Mouse (Mus musculus): Measurements from ENCODE around the gene Rdh5. TPM values are rescaled to one million over a fixed set of nuclear protein-coding genes. Genes with fewer than 3 reads are reported as not detected.

The Rdh5 gene
- total RNA-seq, 2 experiments from 2014 or later = 8.2 to 12.5 TPM

GRCm38 (mm10) chr10:128904812-128905211 lies 17.9 kb downstream of the Rdh5 start:
- no peak for DNase-seq

GRCm38 (mm10) chr10:128902409-128902988 lies 20.2 kb downstream of the Rdh5 start:
- DNase-seq = no peak

DNA sequence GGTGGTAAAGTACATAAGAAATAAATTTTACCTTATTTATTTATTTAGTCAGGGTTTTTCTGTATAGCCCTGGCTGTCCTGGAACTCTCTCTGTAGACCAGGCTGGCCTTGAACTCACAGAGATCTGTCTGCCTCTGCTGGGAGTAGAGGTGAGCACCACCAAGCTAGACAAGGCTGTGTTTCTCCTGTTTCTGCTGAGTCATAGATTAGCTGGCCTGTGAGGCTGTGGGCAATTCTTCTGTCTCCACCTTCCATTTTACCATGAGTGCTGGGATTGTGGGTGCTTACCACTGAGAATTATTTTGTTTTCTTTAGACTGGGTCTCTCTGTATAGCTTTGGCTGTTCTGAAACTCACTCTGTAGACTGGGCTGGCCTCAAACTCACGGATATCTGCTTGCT lies 21.3 kb downstream of the Rdh5 start:
- DNase-seq = no peak

GRCm38 (mm10) chr10:128900698-128901097 lies 22.0 kb downstream of the Rdh5 start, which contains the start of gene Cd63:
Cd63 (plus strand) TSS chr10:128900989.
- DNase-seq = no peak

DNA sequence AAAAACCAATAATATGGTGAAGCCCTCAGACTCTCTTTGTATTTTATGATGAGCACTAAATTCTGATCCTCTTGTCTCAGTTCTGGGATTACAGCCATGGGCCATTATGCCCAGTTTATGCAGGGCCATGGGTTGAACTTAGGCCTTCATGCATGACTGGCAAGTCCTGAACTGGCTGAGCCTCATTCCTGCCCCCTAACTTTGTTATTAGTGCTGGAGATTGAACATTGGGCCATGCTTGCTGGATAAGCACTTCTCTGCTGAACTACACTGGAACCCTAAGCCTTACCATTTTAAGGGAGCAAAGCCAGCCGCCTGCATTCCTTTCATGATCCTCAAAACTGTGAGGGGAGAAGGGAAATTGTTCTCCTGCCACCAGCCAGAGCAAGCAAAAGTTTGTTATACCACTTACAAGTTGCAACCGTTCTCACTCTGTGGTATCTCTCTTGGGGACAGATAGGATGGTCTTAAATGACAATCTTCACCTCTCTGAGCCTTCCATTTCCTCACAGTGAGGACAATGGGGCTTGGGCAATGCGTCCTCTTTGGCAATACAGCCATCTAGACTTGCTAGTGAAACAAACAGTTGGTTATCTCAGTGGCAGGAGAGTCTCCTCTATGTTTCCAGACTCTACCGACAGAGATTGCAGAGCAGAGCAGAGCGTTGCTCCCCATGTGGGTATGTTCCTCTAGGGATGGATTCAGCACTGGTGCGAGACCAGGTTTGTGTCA lies 22.8 kb downstream of the Rdh5 start:
- no peak for DNase-seq

GRCm38 (mm10) chr10:128897501-128897900 lies 25.2 kb downstream of the Rdh5 start:
- DNase-seq = no peak

DNA sequence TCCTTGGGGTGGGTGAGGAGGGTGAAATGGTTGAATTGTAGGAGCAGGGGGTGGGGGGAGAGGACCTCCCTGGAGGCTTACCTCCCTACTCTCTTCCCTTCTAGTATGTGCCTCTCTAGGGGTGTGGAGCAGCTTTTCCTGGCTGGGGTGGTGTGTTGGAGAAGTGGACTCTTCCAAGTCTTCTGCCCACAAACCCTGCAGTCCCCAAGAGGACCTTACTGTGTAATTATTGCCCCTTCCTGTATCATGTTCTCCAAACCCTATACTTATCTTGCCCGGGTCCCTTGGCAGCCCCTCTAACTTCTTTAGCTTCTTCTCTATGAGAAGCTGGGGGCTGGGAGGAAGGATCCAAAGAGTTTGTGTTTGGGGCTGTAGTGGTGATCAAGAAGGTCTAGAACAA lies 25.9 kb downstream of the Rdh5 start:
- DNase-seq = no peak

- DNase-seq = no peak
These were observed 26.6 kb downstream of the Rdh5 start for GRCm38 (mm10) chr10:128895952-128896693.

DNA sequence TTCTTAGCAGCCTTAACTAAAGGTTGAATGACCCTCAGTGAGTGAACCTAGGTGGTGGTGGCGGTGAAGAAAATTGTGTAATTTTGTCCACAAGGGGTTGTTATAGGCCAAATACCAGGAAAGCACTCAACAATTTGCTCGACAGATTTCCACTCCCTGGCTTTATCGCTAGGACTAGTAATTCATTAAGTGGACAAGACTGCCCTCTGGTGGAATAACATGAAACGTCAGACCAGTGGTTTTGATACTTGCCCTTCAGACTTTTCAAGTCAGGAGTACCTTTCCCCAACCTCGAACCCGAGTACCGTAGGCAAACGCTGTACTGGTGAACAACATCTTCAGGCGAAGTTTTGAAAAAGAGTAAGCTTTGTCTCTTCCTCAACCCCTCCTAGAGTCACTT lies 27.3 kb downstream of the Rdh5 start:
- DNase-seq = peak; percentile 66

DNA sequence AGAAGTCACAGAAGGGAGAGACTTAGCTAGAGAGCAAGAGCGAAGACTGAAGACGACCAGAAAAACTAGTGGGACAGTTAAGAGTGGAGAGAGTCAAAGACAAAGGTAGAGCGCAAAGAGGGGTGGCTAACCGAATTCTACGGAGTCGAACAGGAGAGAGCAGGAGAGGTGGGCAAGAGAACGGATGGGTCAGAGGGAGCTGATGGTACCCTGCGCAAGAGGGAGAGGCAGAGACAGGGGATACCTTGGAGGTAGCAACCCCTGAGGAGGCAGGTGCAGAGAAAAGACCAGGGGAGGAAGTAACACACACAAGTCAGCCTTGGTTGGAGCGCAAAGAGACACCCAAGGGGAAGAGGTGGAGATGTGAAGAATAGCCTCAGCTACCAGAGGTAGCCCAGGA lies 30.4 kb downstream of the Rdh5 start:
- DNase-seq = no peak

- DNase-seq = peak; percentile 59
These were observed 31.2 kb downstream of the Rdh5 start, which contains the start of gene Gdf11 for GRCm38 (mm10) chr10:128891296-128892094. Gdf11 (minus strand) TSS chr10:128891718.

GRCm38 (mm10) chr10:128890383-128891295 lies 32.0 kb downstream of the Rdh5 start:
- DNase-seq = no peak

DNA sequence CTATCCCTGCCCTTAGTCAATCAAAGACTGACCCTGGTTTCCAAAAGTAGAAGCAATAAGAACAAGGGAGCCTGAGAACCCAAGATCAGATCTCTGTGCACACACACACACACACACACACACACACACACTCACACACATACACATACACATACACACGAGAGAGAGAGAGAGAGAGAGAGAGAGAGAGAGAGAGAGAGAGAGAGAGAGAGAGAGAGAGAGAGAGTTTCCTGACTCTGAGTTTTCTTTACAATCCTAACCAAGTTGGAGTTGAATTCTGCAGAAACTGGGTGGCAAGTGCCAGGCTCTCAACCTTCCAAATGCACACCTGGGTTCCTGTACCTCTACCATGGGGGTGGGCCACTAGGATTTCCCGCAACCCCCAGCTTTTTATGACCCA lies 32.8 kb downstream of the Rdh5 start:
- no peak for DNase-seq

DNA sequence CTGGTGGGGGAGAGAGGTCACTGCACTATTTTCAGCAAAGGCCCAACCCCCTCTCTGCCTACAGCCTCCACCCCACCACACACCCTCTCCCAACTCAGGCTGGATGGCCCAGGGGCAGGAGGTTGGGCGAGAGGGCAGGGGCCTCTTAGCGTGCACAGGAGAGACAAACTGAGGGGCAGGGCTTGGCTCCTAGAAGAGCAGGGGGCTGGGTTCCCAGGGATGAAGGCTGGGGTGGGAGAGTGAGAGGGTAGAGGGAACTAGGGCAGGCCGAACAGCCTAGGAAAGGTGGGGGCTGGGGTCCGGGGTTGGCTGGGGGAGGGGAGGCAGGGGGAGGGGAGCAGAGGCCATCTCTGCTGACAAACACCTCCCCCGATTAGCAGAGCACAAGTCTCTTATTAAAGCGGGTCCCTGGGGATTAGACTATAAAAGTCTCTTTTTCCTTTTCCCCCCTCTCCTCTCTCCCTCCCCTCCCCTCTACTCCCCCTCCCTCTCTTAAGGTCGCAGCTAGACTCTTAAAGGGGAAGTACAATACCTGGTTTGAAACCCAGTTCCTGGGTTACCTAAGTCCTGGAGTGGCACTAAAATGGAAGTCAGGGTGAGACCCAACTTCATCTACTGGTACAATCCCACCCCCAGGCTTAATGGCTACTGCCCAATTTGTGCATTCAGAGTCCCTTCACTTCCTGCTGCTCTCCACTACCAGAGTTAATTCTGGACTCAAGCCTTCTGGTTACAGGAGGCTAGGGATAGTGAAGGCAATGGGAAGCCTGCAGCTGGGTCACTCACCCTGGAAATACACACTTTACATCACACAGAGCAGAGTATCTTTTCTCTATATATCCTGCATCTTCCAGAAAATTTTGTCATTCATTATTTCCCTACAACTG lies 33.5 kb downstream of the Rdh5 start:
- no peak for DNase-seq

- no peak for DNase-seq
These were observed 40.6 kb downstream of the Rdh5 start for GRCm38 (mm10) chr10:128882067-128882466.

- no peak for DNase-seq
These were observed 43.9 kb downstream of the Rdh5 start for GRCm38 (mm10) chr10:128878811-128879210.

- no peak for DNase-seq
These were observed 44.4 kb downstream of the Rdh5 start for GRCm38 (mm10) chr10:128878291-128878690.

DNA sequence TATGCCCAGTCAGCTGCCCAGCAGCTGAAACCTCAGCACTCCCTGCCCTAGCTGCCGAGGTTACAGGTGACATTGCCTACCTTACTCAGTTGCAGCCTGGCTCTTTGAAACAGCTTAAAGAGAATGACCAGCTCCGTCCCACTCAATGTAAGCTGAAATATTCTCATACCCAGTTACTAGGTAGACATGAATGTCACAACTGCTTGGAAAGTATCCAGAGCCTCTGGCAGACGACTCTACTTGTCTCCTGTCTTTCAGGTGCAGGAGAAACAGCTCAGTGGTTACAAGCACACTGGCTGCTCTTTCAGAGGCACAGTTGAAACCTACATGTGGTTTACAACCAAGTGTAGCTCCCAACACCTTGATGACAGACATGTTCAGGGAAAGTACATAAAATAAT lies 52.3 kb downstream of the Rdh5 start:
- DNase-seq = no peak

GRCm38 (mm10) chr10:128866518-128866917 lies 56.2 kb downstream of the Rdh5 start:
- DNase-seq = no peak

- DNase-seq = no peak
These were observed 56.6 kb downstream of the Rdh5 start for GRCm38 (mm10) chr10:128866042-128866441.
